Mouse (Mus musculus): ENCODE data around the gene Ranbp17.

GRCm38 (mm10) chr11:33232056-33232455 lies 281.5 kb downstream of the Ranbp17 start:
- no peak for TF ChIP-seq CTCF (conservative IDR thresholded peaks at IDR 0.05; ENCODE audit: low read length)
- no peak for TF ChIP-seq POU5F1 (IDR thresholded peaks at IDR 0.05; ENCODE audit: borderline replicate concordance, low read length)
- TF ChIP-seq NANOG (IDR thresholded peaks at IDR 0.05; ENCODE audit: borderline replicate concordance, low read length), result no peak

Data from E14TG2a.4 (cell line).